Mouse (Mus musculus) MEL (cell line): ENCODE measurements at regions not wholly inside any gene's neighbourhood (a gene's known extent, or its start where the extent isn't known, plus 50 kb on each side); places are given as distances from the start of the nearest gene placed in this dataset.

Source experiments
- CHD1 ChIP-seq: IDR thresholded peaks from 2 replicates; pipeline ENCODE4 v1.6.1; 2012; ENCODE audit warnings: low read depth, mild to moderate bottlenecking, inconsistent platforms, low read length, improper control_type of control experiment
- CHD2 ChIP-seq: IDR thresholded peaks from 2 replicates; pipeline ENCODE4 v1.6.1; 2011; ENCODE audit warnings: low read length, improper control_type of control experiment
- CTCF ChIP-seq, 3 experiments: IDR thresholded peaks in 2 of 3; conservative IDR thresholded peaks in 1 of 3; 2 replicates each; pipeline ENCODE4 v1.5.1; 2011 to 2012; ENCODE audit warnings: low read length in 3 of 3, low read depth in 2 of 3, mild to moderate bottlenecking in 2 of 3, improper control_type of control experiment in 1 of 3, inconsistent platforms in 1 of 3, mixed read lengths in 1 of 3, moderate library complexity in 1 of 3; ENCODE audit not compliant: control insufficient read depth in 1 of 3, insufficient read depth in 1 of 3, poor library complexity in 1 of 3, severe bottlenecking in 1 of 3
- ELF1 ChIP-seq: IDR thresholded peaks from 2 replicates; pipeline ENCODE4 v1.6.1; 2014; ENCODE audit warnings: low read depth, mild to moderate bottlenecking, inconsistent platforms, low read length, improper control_type of control experiment, moderate library complexity
- EP300 ChIP-seq, 2 experiments: IDR thresholded peaks; 2 replicates each; pipeline ENCODE4 v1.6.1; 2011; ENCODE audit warnings: improper control_type of control experiment in 2 of 2, low read length in 2 of 2, low read depth in 1 of 2, mild to moderate bottlenecking in 1 of 2
- GATA1 ChIP-seq: IDR thresholded peaks from 2 replicates; pipeline ENCODE4 v1.6.1; 2011; ENCODE audit warnings: low read depth, low read length, improper control_type of control experiment
- POLR2AphosphoS5 ChIP-seq: IDR thresholded peaks from 2 replicates; pipeline ENCODE4 v1.6.1; 2012; ENCODE audit warnings: low read depth, borderline replicate concordance, mild to moderate bottlenecking, inconsistent platforms, low read length, moderate library complexity, mixed read lengths
- SIN3A ChIP-seq: IDR thresholded peaks from 2 replicates; pipeline ENCODE4 v1.6.1; 2012; ENCODE audit warnings: low read length, improper control_type of control experiment, inconsistent platforms
- TBP ChIP-seq: IDR thresholded peaks from 2 replicates; pipeline ENCODE4 v1.8.0; 2011; ENCODE audit warnings: low read depth, low read length, improper control_type of control experiment
- USF2 ChIP-seq, 2 experiments: IDR thresholded peaks; 2 replicates each; pipeline ENCODE4 v1.6.1; 2011 to 2012; ENCODE audit warnings: improper control_type of control experiment in 2 of 2, low read length in 2 of 2, borderline replicate concordance in 1 of 2, inconsistent platforms in 1 of 2, low read depth in 1 of 2, mild to moderate bottlenecking in 1 of 2; ENCODE audit not compliant: insufficient read depth in 1 of 2
- ZC3H11A ChIP-seq: IDR thresholded peaks from 2 replicates; pipeline ENCODE4 v1.6.1; 2012; ENCODE audit warnings: low read depth, mild to moderate bottlenecking, inconsistent platforms, low read length, improper control_type of control experiment
- ZNF384 ChIP-seq: IDR thresholded peaks from 2 replicates; pipeline ENCODE4 v1.6.1; 2012; ENCODE audit warnings: low read depth, mild to moderate bottlenecking, inconsistent platforms, low read length, improper control_type of control experiment

DNA sequence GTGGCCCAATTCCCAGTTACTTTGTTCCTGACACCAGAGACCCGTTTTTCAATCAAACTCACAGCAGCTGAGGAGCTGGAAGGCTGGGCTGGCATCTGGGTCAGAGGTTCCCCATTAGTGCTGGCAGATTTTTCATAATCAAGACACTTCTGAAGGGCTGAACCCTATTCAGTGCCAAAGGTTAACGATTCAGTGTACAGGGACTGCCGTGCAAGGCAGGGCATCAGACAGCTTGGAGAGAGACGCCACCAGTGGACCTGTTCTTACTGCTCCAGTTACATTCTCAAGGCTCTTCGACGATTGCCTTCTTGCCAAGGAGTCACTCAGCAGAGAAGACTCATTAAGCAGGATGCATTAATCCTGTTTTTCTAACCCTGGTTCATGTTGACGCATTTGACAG, 285.5 kb upstream of the Apob start:
- TF ChIP-seq CTCF (IDR thresholded peaks at IDR 0.05 in 2 of 3, conservative IDR thresholded peaks at IDR 0.05 in 1 of 3; ENCODE audit: control insufficient read depth in 1 of 3, insufficient read depth in 1 of 3, low read depth in 2 of 3, low read length in 3 of 3, poor library complexity in 1 of 3, severe bottlenecking in 1 of 3) (no peak), EP300 (IDR thresholded peaks at IDR 0.05; ENCODE audit: low read depth in 1 of 2, low read length in 2 of 2) (no peak), TBP (no peak), USF2 (IDR thresholded peaks at IDR 0.05; ENCODE audit: borderline replicate concordance in 1 of 2, insufficient read depth in 1 of 2, low read depth in 1 of 2, low read length in 2 of 2) (no peak), SIN3A (no peak), GATA1 (no peak), CHD2 (no peak), CHD1 (no peak), ZNF384 (no peak), ELF1 (no peak), ZC3H11A (no peak), POLR2AphosphoS5 (no peak)
